ENCODE assay signal across 18 mouse cellular contexts in genomic region chr15:101184300-101184699, GRCm38 (mm10).
"Had no signal": no experiment of that assay in that cellular context is flagged by ENCODE, and none has a peak within 500 bp of the region (broad histone marks: within the 10 kb centered on the region; RNA-seq: fewer than 3 reads in every experiment).

No protein-coding gene starts in this region.

- H3K27ac ChIP-seq: kidney, postnatal 0 days; layer of hippocampus, adult 2 months; left cerebral cortex, adult 2 months; liver, embryonic 13.5 days; midbrain, embryonic 12.5 days; neural tube, embryonic 13.5 days had no signal

- H3K4me3 ChIP-seq: layer of hippocampus, adult 2 months; left cerebral cortex, adult 2 months; liver, embryonic 13.5 days; midbrain, embryonic 12.5 days; myocyte; neural tube, embryonic 13.5 days had no signal

- DNase-seq: kidney, adult 2 months; kidney, postnatal 25 days; layer of hippocampus, postnatal 36 days; liver, embryonic 13.5 days; lung, postnatal 10 days; lung, postnatal 4 days; retina, postnatal 1 day; right cerebral cortex, postnatal 25 days; spleen, adult 18-20 months; thymus, postnatal 25 days had no signal

- H3K9me3 ChIP-seq: midbrain, embryonic 12.5 days; neural tube, embryonic 13.5 days had no signal

- H3K9ac ChIP-seq: liver, embryonic 13.5 days; midbrain, embryonic 12.5 days; neural tube, embryonic 13.5 days had no signal

- H3K4me2 ChIP-seq: liver, embryonic 13.5 days; midbrain, embryonic 12.5 days; neural tube, embryonic 13.5 days had no signal

- ATAC-seq: intestine, postnatal 0 days; midbrain, embryonic 16.5 days had no signal

- H3K27me3 ChIP-seq: midbrain, embryonic 12.5 days; neural tube, embryonic 13.5 days had no signal
